Mouse (Mus musculus) MN1 (cell line): Measurements from ENCODE around the gene Cdc42.
A peak's percentile ranks its signal among the peaks of the same experiment; 100 is the strongest.

Experiments
- DNase-seq: peaks from one replicate; pipeline ENCODE4 v3.0.0-alpha.2; 2016; ENCODE audit warnings: low spot score

Cdc42 gene

DNA sequence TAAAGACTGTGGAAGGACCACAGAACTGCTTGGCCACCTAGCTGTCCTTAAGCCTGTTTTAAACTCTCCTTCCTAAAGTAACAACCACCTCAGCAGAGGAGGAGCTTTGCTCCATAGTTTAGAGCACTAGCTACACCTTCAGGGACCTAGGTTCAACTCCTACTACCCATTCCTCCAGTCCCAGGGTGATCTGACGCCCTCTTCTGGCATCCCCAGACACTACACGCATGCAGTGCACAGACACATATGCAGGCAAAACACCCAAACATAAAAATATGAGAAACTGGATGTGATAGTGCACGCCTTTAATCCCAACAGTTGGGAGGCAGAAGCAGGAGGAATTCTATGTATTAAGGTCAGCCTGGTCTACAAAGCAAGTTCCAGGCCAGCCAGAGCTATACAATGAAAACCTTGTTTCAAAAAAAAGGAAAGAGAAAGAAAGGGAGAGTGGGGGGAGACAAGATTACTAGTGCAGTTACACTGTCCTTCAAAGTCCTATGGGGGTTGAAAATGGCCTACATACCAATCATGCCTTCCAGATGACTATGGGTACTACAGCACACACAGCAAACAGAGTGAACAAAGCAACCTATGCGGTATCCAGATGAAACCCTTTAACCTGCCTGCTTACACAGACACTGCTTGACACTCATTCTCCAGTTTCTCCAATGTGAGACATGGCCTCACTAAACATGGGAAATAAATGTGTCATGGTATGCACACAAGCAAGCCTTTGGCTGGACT is 41.3 kb downstream of the Cdc42 start:
- DNase-seq = no peak

- DNase-seq = peak; percentile 50
Measured at GRCm38 (mm10) chr4:137315061-137315460, 42.5 kb downstream of the Cdc42 start.

DNA sequence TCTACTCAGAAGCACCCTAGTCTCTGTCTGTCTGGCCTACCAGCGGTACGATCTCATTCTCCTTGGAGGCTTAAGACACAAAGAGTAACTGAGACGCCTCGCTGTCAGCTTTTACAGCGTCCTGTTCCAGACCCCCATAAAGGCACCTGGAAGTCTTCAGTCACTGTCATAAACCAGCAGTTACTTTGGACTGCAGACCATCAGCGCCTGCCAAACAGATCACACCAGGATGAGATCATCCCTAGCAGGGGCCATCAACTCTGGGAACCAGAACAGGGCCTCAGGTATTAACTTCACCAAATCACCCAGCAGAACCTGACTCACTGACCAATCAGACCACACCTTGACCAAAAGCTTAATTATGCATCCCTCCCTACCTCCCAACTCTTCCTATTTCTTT is 43.0 kb downstream of the Cdc42 start:
- DNase-seq = peak; percentile 89

DNA sequence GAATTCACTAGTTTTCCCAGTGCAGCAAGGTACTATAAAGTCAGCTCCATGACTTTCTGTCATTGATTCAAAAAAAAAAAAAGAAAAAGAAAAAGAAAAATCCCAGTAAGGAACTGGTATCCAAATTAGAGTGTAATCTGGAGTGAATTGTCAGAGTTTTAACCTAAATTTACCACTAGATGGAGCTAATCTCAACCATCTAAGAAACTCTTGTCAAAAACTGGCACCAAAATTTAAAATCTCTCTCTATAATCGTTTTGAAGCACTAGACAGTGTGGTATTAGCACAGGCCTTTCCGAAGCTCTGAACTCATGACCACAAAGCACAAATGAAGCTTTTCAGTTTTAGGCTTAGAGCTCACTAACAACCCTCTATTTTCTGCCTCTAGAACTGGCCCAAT is 44.0 kb downstream of the Cdc42 start:
- DNase-seq = peak; percentile 65

GRCm38 (mm10) chr4:137308377-137308776 is 49.1 kb downstream of the Cdc42 start:
- peak; percentile 79 for DNase-seq

- no peak for DNase-seq
Measured at GRCm38 (mm10) chr4:137306991-137307706, 50.4 kb downstream of the Cdc42 start.

- DNase-seq = no peak
Measured at GRCm38 (mm10) chr4:137306577-137306888, 51.0 kb downstream of the Cdc42 start.

DNA sequence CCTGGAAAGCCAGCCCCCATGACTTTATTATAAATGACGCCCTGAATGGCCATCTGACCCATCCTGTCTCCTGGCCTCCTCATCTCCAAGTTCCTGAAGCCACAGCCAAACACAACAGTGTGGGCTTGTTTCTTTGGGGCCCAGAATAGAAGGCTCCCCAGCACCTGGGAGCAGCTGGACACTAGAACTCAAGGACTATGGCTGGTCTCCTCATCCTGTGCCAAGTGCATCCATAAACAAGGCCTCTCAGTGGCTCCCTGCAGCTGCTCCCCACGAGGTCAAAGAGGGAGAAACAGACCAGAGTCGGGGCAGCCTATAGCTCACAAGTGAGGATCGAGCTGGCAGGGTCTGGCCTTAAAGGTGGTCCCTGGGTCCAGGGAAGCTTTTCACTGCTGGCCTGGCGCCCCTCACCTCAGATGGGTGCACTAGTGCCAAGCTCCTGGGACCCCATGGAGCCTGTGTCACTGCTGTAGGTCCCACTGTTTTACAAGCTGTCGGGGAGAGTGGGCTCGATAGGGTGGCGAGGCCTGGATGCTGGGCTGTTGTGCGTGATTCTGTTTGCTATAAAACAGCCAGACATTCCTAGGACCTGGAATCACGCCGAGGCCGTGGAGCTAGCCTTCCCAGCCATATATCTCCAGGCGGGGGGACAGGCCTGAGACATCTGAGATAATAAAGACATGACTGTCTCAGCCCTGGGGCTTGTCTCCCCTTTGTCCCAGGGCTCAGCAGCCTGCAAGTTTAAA is 51.5 kb downstream of the Cdc42 start:
- DNase-seq = no peak

DNA sequence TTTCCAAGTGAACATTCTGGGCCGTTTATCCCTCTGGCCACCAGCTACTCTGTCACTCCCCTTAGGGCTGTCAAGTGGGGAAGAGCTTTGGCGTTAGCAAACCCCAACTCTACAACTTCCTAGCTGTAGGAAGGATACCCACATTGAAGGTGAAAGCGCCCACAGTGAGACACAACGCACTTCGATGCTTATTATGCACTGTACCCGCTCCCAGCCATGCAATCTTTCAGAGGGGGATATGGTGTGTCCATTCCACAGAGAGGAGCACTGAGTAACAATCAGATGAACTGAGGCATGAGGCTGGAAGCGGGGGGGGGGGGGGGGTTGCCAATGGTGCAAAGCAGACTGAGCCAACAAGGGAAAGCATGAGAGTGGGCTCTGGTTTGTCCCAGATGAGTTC is 52.5 kb downstream of the Cdc42 start:
- no peak for DNase-seq

DNA sequence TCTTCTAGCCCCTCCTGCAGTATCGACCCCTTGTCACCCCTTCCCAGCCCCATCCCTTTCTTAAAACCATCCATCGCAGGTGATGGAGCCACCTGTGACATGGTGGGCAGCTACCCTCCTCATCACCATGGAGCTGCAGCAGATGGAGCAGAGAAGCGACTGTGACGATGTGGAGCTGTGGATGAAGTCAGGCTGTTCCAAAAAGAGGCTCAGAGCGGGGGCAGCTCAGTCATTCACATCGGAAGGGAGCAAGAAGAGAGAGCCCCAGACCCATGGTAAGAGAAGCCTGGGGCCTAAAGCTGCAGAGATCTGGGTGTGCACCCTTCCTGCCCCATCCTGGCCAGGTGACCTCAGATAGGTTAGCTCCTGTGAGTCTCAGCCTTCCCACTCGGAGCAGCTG is 53.4 kb downstream of the Cdc42 start:
- no peak for DNase-seq

- DNase-seq = no peak
Measured at GRCm38 (mm10) chr4:137301635-137302034, 55.9 kb downstream of the Cdc42 start.

DNA sequence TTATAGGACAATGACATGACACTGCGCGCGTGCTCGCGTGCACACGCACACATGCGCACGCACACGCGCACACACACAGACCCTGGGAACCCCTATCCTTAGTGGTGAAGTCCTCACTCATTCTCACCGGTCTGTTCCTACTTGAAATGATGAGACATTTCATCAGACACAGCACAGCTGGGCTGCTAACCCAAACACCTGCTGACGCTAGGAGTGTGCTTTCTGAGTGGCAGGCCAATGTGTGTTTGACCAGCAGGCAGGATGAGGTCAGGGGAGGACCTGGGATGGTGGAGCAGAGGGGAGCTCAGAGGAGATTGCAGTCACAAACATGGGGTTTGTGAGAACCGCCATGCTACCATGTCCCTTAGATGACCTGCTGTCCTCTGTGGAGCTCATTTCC is 57.3 kb downstream of the Cdc42 start:
- DNase-seq = no peak

- peak; percentile 73 for DNase-seq
Measured at GRCm38 (mm10) chr4:137298406-137298805, 59.1 kb downstream of the Cdc42 start.

DNA sequence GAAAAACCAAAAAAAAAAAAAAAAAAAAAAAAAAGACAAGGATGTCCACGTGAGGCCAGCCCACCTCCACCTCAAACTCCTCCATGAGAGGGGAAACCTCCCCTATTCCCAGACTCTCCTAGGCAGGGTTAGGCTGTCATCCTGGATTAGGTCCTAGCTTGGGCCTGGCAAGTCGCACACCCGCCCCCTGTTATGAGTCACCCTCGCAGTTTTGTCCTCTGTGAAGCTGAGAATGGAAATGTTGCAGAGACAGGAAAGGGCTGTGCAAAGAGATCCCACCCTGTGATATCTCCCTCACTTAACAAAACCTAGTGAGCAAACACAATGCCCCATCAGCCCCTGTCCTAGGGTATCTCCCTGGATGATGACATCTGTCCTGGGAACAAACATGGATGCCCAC is 59.9 kb downstream of the Cdc42 start:
- peak; percentile 70 for DNase-seq

DNA sequence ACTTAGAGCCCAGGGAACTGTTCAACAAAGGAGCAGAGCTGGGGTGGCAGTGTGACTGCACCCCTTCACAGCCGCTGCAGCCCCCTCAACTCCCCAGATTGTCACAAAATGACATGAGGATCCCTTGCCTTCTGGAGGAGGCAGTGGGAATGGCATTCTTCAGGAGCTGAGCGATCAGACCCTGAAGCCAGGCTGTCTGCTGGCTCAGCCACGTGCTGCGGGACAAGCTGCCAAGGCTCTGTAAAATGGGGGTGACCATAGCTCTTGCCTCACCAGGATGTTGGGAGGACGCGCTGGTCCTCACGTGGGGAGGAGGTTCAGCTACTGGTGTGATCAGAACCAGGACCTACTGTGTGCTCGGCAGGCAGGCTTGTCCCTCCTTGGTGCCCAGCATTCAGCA is 62.6 kb downstream of the Cdc42 start:
- DNase-seq = no peak

GRCm38 (mm10) chr4:137294474-137294873 is 63.0 kb downstream of the Cdc42 start:
- DNase-seq = no peak

- no peak for DNase-seq
Measured at GRCm38 (mm10) chr4:137294032-137294431, 63.5 kb downstream of the Cdc42 start.

DNA sequence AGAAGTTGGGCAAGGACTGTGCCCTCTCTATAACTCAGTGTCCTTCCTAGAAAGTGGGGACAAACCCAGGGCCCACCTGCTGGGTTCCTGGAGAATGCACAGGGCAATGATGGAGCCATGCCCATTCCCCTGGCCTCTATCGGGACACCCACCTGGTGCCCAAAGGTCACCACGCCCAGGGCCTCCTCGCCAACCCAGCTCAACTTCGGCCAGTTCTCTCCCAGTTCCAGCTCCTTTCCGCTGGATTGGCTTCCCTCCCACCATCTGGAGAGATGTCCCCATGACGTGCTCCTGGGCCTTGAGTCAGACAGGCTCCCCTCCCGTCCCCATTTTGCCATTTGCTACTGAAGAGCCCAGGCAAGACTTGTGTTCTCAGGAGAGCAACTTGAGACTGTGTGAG is 64.9 kb downstream of the Cdc42 start:
- no peak for DNase-seq

DNA sequence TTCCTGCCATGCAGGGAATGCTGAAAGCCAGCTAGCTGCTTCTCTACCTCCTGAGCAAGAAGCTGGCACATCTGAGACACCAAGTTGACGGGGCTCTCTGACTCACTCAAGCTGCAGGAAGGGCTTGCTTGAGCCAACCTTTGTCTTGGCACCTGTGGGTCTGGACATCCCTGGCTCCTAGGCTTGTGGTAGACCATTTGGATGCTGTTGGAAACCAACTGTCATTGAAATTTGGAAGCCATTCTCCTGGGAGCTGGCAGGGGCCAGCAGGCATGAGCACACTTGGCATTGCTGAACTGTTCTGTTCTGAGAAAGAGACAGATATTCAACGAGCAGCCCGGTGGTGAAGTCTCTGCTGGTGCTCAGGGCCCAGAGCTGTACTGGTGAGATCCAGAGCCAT is 67.3 kb downstream of the Cdc42 start:
- no peak for DNase-seq

GRCm38 (mm10) chr4:137289701-137290100 is 67.8 kb downstream of the Cdc42 start:
- no peak for DNase-seq

DNA sequence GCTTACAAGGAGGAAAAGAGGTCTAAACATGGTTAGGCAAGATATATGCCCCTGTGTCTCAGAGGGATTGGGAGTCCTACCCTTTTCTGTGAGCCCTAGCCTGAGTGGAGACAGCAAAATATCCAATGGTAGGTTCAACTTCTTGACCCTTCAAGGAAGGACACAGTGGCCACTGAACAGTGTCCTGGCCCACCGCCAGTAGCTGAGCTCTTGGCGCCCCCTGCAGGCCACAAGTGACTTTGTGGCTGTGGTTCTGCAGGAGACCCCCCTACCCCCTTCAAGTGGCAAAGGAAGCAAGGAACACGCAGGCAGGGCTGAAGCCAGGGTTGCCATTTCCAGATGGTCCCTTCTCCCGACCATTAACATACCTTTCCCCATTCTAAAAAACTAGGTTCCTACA is 69.7 kb downstream of the Cdc42 start:
- DNase-seq = peak; percentile 83

DNA sequence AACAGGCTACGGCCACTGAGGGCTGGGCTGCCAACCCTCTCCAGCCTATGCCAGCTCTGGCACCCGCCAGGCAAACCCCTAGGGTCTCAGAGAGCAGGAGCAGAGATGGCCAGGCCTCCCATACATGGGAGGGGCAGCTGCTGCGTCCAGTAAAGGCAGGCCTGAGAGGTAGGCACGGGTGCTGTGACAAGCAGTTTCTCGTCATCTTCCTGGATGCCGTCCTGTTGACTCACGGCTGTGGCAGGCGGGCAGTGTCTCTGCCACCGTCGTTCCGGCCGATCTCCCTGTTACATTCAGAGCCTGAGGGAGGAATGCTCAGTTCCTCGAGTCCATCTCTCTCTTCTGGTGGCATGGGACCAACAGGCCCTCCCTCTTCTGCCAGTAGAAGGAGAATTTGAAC is 70.3 kb downstream of the Cdc42 start:
- peak; percentile 90 for DNase-seq

GRCm38 (mm10) chr4:137286662-137286953 is 70.9 kb downstream of the Cdc42 start:
- peak; percentile 65 for DNase-seq
